18 mouse cellular contexts compared by ENCODE assay signal in the genomic region with DNA sequence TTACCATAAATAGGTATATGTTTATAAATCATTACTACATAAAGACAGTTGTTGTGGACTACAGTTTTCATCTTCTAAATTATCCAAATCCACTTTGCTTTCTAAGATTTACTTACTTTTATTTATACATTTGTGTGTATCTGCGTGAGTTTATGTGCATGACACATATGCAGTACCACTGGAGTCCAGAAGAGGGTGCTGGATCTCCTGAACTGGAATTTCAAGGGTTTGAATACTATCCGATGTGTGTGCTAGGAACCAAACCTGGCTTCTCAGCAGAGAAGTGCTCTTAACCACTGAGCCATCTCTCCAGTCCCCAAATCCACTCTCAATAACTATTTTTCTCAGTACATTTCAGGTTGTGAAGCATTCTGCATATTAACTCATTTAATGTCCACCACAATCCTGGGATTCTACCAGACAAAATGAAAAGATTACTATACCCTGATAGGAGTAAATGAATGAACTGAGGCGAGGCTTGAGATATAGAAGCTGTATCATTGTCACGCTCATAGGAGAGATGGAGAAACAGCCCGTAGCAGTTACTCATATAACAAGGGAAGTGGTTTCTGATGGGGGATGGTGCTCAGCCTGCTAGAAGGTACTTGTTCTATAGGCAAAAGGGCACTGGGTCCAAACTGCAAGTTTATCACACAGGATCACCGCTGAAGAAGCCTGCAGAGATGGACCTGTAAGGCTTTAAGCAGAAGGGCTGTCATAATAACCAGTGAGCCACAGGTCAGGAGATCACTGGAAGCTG. TPM values are rescaled to one million over a fixed set of nuclear protein-coding genes. Genes with fewer than 3 reads are reported as not detected.
DNase-seq lines count a peak whose midpoint lies in the region; ATAC-seq and TF ChIP-seq lines count a peak whose summit lies in the region.
"Had no signal": no experiment of that assay in that cellular context is flagged by ENCODE, and none has a peak within 500 bp of the region (broad histone marks: within the 10 kb centered on the region; RNA-seq: fewer than 3 reads in every experiment).

No protein-coding gene starts in this region.

- H3K4me2 ChIP-seq in liver, postnatal 0 days (ENCODE audit: low read depth, low read length) = no peak overlapping the region
- no peak overlapping the region for H3K4me2 ChIP-seq in liver, embryonic 12.5 days
- no peak overlapping the region for H3K4me2 ChIP-seq in stomach, postnatal 0 days (replicated peaks; ENCODE audit: low read depth)
- H3K4me2 ChIP-seq: forebrain, embryonic 13.5 days; lung, embryonic 15.5 days; neural tube, embryonic 13.5 days had no signal

- no peak for TF ChIP-seq POLR2A in MEL (IDR thresholded peaks at IDR 0.05; ENCODE audit: control insufficient read depth in 1 of 2, insufficient read depth in 1 of 2, low read depth in 1 of 2, low read length in 2 of 2, poor library complexity in 1 of 2)

- TF ChIP-seq EP300 in liver, postnatal 0 days (IDR thresholded peaks at IDR 0.05; ENCODE audit: low read depth) = no peak
- no peak for TF ChIP-seq EP300 in MEL (IDR thresholded peaks at IDR 0.05; ENCODE audit: low read depth in 1 of 2, low read length in 2 of 2)
- no peak for TF ChIP-seq EP300 in stomach, postnatal 0 days (optimal IDR thresholded peaks at IDR 0.05)

- no peak overlapping the region for H3K9ac ChIP-seq in liver, postnatal 0 days (replicated peaks)
- H3K9ac ChIP-seq in liver, embryonic 12.5 days = no peak overlapping the region
- H3K9ac ChIP-seq in MEL (ENCODE audit: control insufficient read depth, low read depth, low read length, poor library complexity, severe bottlenecking) = no peak overlapping the region
- H3K9ac ChIP-seq in stomach, postnatal 0 days (ENCODE audit: low read length) = no peak overlapping the region
- H3K9ac ChIP-seq: forebrain, embryonic 13.5 days; lung, embryonic 15.5 days; neural tube, embryonic 13.5 days had no signal

- no peak for DNase-seq in gastrocnemius, adult 2 months
- DNase-seq in gastrocnemius, adult 8-10 months (ENCODE audit: low spot score in 2 of 2) = no peak
- no peak for DNase-seq in liver, postnatal 0 days
- DNase-seq in MEL (ENCODE audit: low read depth, low spot score) = no peak
- no peak for DNase-seq in stomach, postnatal 0 days (ENCODE audit: low spot score)
- no peak for DNase-seq in T-cell, adult 2 months (ENCODE audit: low spot score)
- DNase-seq in urinary bladder, postnatal 25 days (ENCODE audit: low spot score) = no peak
- DNase-seq: adrenal gland, adult 2 months; cerebellum, adult 9-10 months; gastrocnemius, postnatal 14 days; heart, postnatal 36 days; right cerebral cortex, postnatal 4 days; thymus, adult 18-20 months had no signal

- no peak overlapping the region for H3K27ac ChIP-seq in gastrocnemius, adult 2 months
- no peak overlapping the region for H3K27ac ChIP-seq in liver, postnatal 0 days (ENCODE audit: low read depth)
- H3K27ac ChIP-seq in liver, embryonic 12.5 days = no peak overlapping the region
- no peak overlapping the region for H3K27ac ChIP-seq in MEL (ENCODE audit: control insufficient read depth, low read depth, low read length)
- no peak overlapping the region for H3K27ac ChIP-seq in stomach, postnatal 0 days (replicated peaks)
- H3K27ac ChIP-seq: forebrain, embryonic 13.5 days; heart, embryonic 10.5 days; lung, embryonic 15.5 days; neural tube, embryonic 13.5 days had no signal

- no peak overlapping the region for H3K4me3 ChIP-seq in gastrocnemius, adult 2 months
- H3K4me3 ChIP-seq in liver, postnatal 0 days (ENCODE audit: low read depth, low read length) = no peak overlapping the region
- H3K4me3 ChIP-seq in liver, embryonic 12.5 days = no peak overlapping the region
- no peak overlapping the region for H3K4me3 ChIP-seq in MEL (ENCODE audit: control insufficient read depth in 1 of 2, insufficient read depth in 1 of 2, low read depth in 2 of 2, low read length in 2 of 2)
- no peak overlapping the region for H3K4me3 ChIP-seq in stomach, postnatal 0 days (ENCODE audit: low read depth, low read length)
- H3K4me3 ChIP-seq: forebrain, embryonic 13.5 days; heart, embryonic 10.5 days; lung, embryonic 15.5 days; neural tube, embryonic 13.5 days had no signal

- H3K36me3 ChIP-seq in liver, postnatal 0 days (replicated peaks; ENCODE audit: insufficient read depth, low read length) = peaks cover 2% of the 10 kb centered on the region; the same call in 1 of the 2 replicates
- peaks cover 22% of the 10 kb centered on the region for H3K36me3 ChIP-seq in liver, embryonic 12.5 days
- H3K36me3 ChIP-seq in MEL (ENCODE audit: control insufficient read depth in 1 of 2, insufficient read depth in 2 of 2, low read length in 2 of 2) = peaks cover 0 to 5% of the 10 kb centered on the region in 2 experiments; a peak in 2 of 4 replicates
- peaks cover 7% of the 10 kb centered on the region; the same call in 1 of the 2 replicates for H3K36me3 ChIP-seq in stomach, postnatal 0 days (ENCODE audit: control insufficient read depth, insufficient read depth, low read length)

- TF ChIP-seq RAD21 in MEL (IDR thresholded peaks at IDR 0.05; ENCODE audit: low read depth, low read length) = no peak

- TF ChIP-seq CTCF in gastrocnemius, adult 2 months (IDR thresholded peaks at IDR 0.05) = peak; percentile 42
- TF ChIP-seq CTCF in liver, postnatal 0 days (IDR thresholded peaks at IDR 0.05; ENCODE audit: low read depth) = peak; percentile 35
- TF ChIP-seq CTCF in MEL (IDR thresholded peaks at IDR 0.05 in 2 of 3, conservative IDR thresholded peaks at IDR 0.05 in 1 of 3; ENCODE audit: control insufficient read depth in 1 of 3, insufficient read depth in 1 of 3, low read depth in 2 of 3, low read length in 3 of 3, poor library complexity in 1 of 3, severe bottlenecking in 1 of 3) = peak in 2 of 3 experiments; percentile 46 to 51; a peak in 4 of 6 replicates
- peak; percentile 52 for TF ChIP-seq CTCF in stomach, postnatal 0 days (IDR thresholded peaks at IDR 0.05; ENCODE audit: low read depth)

- peaks cover 3% of the 10 kb centered on the region; the same call in 1 of the 2 replicates for H3K4me1 ChIP-seq in liver, postnatal 0 days (ENCODE audit: insufficient read depth)
- H3K4me1 ChIP-seq in liver, embryonic 12.5 days = 0 out of 2 replicates have a peak, but pooled peaks cover 5% of the 10 kb centered on the region
- H3K4me1 ChIP-seq in MEL (ENCODE audit: control insufficient read depth in 1 of 2, insufficient read depth in 2 of 2, low read length in 2 of 2) = no peaks in the 10 kb centered on the region
- H3K4me1 ChIP-seq in stomach, postnatal 0 days (replicated peaks; ENCODE audit: control insufficient read depth, insufficient read depth) = no peaks in the 10 kb centered on the region
- H3K4me1 ChIP-seq: forebrain, embryonic 13.5 days; neural tube, embryonic 13.5 days had no signal

- intact Hi-C loops in gastrocnemius, adult 2 months (cut with DNase I) = no loop called here

- no peaks in the 10 kb centered on the region for H3K79me2 ChIP-seq in MEL (ENCODE audit: control insufficient read depth, insufficient read depth, low read length, poor library complexity)

- ATAC-seq in liver, postnatal 0 days = no peak
- no peak for ATAC-seq in liver, embryonic 12.5 days
- no peak for ATAC-seq in stomach, postnatal 0 days (ENCODE audit: low FRiP score, low TSS enrichment)
- ATAC-seq: forebrain, embryonic 13.5 days had no signal

- WGBS in liver, postnatal 0 days (ENCODE audit: insufficient replicate concordance) = 90% methylated on average over 6 of the region's 6 CpGs
- 92% methylated on average over 6 of the region's 6 CpGs for WGBS in liver, embryonic 12.5 days (ENCODE audit: insufficient replicate concordance)
- 97% methylated on average over 6 of the region's 6 CpGs for WGBS in stomach, postnatal 0 days

- no peaks in the 10 kb centered on the region for H3K9me3 ChIP-seq in liver, postnatal 0 days (ENCODE audit: low read length)
- peaks cover 7% of the 10 kb centered on the region; the same call in 1 of the 2 replicates for H3K9me3 ChIP-seq in liver, embryonic 12.5 days (replicated peaks)
- H3K9me3 ChIP-seq in MEL (replicated peaks; ENCODE audit: insufficient read depth, low read length) = no peaks in the 10 kb centered on the region
- no peaks in the 10 kb centered on the region for H3K9me3 ChIP-seq in stomach, postnatal 0 days (ENCODE audit: control insufficient read depth, low read length)
- H3K9me3 ChIP-seq: lung, embryonic 15.5 days had no signal

- no peaks in the 10 kb centered on the region for H3K27me3 ChIP-seq in liver, postnatal 0 days (ENCODE audit: insufficient read depth, low read length)
- no peaks in the 10 kb centered on the region for H3K27me3 ChIP-seq in liver, embryonic 12.5 days (replicated peaks)
- H3K27me3 ChIP-seq in MEL (ENCODE audit: control insufficient read depth in 1 of 2, insufficient read depth in 2 of 2, low read length in 2 of 2) = no peaks in the 10 kb centered on the region
- H3K27me3 ChIP-seq in stomach, postnatal 0 days (ENCODE audit: control insufficient read depth, insufficient read depth, low read length) = no peaks in the 10 kb centered on the region
- H3K27me3 ChIP-seq: forebrain, embryonic 13.5 days; lung, embryonic 15.5 days; neural tube, embryonic 13.5 days had no signal

TF ChIP-seq in MEL, 35 proteins besides CTCF, POLR2A, EP300 and RAD21:
- TF ChIP-seq MEF2A (IDR thresholded peaks at IDR 0.05; ENCODE audit: extremely low read depth, insufficient replicate concordance, low read depth, low read length, poor library complexity, severe bottlenecking) (no peak), TBP (IDR thresholded peaks at IDR 0.05; ENCODE audit: low read depth, low read length) (no peak), ZC3H11A (IDR thresholded peaks at IDR 0.05; ENCODE audit: low read depth, low read length) (no peak), JUND (IDR thresholded peaks at IDR 0.05; ENCODE audit: low read depth, low read length) (no peak), ELF1 (IDR thresholded peaks at IDR 0.05; ENCODE audit: low read depth, low read length) (no peak), SMC3 (IDR thresholded peaks at IDR 0.05; ENCODE audit: low read depth, low read length) (peak; percentile 31; the same call in 1 of the 2 replicates), HCFC1 (IDR thresholded peaks at IDR 0.05; ENCODE audit: low read depth, low read length) (no peak)

RNA-seq across cellular contexts. Expression of gene Zbtb38, which starts 53.2 kb away (rescaled TPM):
- 10 to 100 TPM; 22.9 to 33.8 TPM for total RNA-seq in gastrocnemius, adult 2 months (2021)
- 10 to 100 TPM; 32.6 to 33.9 (median 32.9) TPM for total RNA-seq in gastrocnemius, adult 8-10 months (2022)
- polyA plus RNA-seq in liver, postnatal 0 days (2015; fragmentation: Nextera tagmentation; extraction: Ambion mirVana) = 6.0 and 7.5 TPM in 2 replicates
- 6.8 and 7.0 TPM in 2 replicates for polyA plus RNA-seq in liver, embryonic 12.5 days (2016; fragmentation: Nextera tagmentation; extraction: Ambion mirVana)
- 10.9 TPM in 2 replicates for total RNA-seq in MEL (2012; rRNA removed)
- 10 to 100 TPM; 12.2 to 65.0 TPM for polyA plus RNA-seq in MEL (2012; ENCODE audit: insufficient read depth in 1 of 2, insufficient read length in 2 of 2, low read depth in 1 of 2, low replicate concordance in 2 of 2, missing spikeins in 1 of 2)
- polyA plus RNA-seq in stomach, postnatal 0 days (2015; fragmentation: Nextera tagmentation; extraction: Ambion mirVana) = 13.9 and 15.3 TPM in 2 replicates
